Mouse (Mus musculus) neural tube, embryonic 13.5 days (tissue): ENCODE results near the gene Taf9. TPM values are rescaled to one million over a fixed set of nuclear protein-coding genes. Genes with fewer than 3 reads are reported as not detected.

Experiments used
- ATAC-seq: fragments of 200-750 bp; cut with Nextera tagmentation; 2 replicates; pipeline ENCODE4 v1.8.0; 2017; ENCODE audit warnings: low read depth, mild to moderate bottlenecking, moderate TSS enrichment, moderate library complexity
- H3K27ac ChIP-seq: fragments of 300-500 bp; sonication (generic); replicated peaks from 2 replicates; pipeline ENCODE4 v1.5.1; 2015; ENCODE audit warnings: moderate library complexity, mild to moderate bottlenecking, inconsistent platforms
- H3K27me3 ChIP-seq: fragments of 300-500 bp; sonication (generic); 2 replicates; pipeline ENCODE4 v1.6.1; 2015; ENCODE audit warnings: mild to moderate bottlenecking, inconsistent platforms
- H3K36me3 ChIP-seq: fragments of 300-500 bp; sonication (generic); 2 replicates; pipeline ENCODE4 v1.6.1; 2015; ENCODE audit warnings: mild to moderate bottlenecking, inconsistent platforms
- H3K4me1 ChIP-seq: fragments of 300-500 bp; sonication (generic); replicated peaks from 2 replicates; pipeline ENCODE4 v1.6.1; 2015; ENCODE audit warnings: inconsistent platforms
- H3K4me2 ChIP-seq: fragments of 300-500 bp; sonication (generic); 2 replicates; pipeline ENCODE4 v1.6.1; 2015; ENCODE audit warnings: inconsistent platforms, mild to moderate bottlenecking, moderate library complexity
- H3K4me3 ChIP-seq: fragments of 300-500 bp; sonication (generic); 2 replicates; pipeline ENCODE4 v1.5.1; 2015; ENCODE audit warnings: mild to moderate bottlenecking, inconsistent platforms
- H3K9ac ChIP-seq: fragments of 300-500 bp; sonication (generic); 2 replicates; pipeline ENCODE4 v1.6.1; 2015; ENCODE audit warnings: moderate library complexity, mild to moderate bottlenecking, inconsistent platforms
- H3K9me3 ChIP-seq: fragments of 300-500 bp; sonication (generic); 2 replicates; pipeline ENCODE4 v1.6.1; 2016; ENCODE audit warnings: inconsistent platforms
- WGBS: fragments of 180-500 bp; shearing (Covaris S2); methylation state at CpG from one replicate; pipeline ENCODE4 v1.1.7; 2015; 5-methylcytosine and 5-hydroxymethylcytosine counted together
- polyA plus RNA-seq: library from polyadenylated mRNA; unstranded; fragments of >200 nt; fragmentation: Nextera tagmentation; extraction: Ambion mirVana; gene quantifications from 2 replicates; pipeline ENCODE4 v1.2.1, GENCODE M21; 2015

Gene Taf9
- polyA plus RNA-seq, 1 experiment from 2014 or later, result 28.5 TPM

DNA sequence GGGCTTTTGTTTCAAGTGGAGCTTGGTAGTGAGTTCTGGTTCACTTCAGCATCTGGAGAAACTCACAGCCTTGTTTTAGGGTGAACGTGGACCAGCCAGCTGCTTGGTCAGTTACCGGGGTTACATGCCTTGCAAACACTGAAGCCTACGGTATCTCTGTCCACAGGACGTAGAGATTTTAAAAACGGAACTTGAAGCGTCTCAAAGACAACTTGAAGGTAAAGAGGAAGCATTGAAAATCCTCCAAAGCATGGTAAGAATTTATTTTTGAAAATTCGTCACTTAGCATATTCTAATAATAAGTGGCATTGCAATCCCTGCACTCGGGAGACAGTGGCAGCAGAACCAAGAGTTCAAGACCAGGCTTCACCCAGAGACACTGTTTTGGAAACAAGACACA, 30.2 kb downstream of the Taf9 start:
- ATAC-seq, result no peak

GRCm38 (mm10) chr13:100682837-100683236, 31.5 kb downstream of the Taf9 start:
- Histone ChIP-seq H3K4me2 (no peak overlapping the region), H3K9me3 (no peaks in the 10 kb centered on the region), H3K4me3 (no peak overlapping the region), H3K27me3 (no peaks in the 10 kb centered on the region), H3K27ac (no peak overlapping the region), H3K4me1 (no peaks in the 10 kb centered on the region), H3K36me3 (no peaks in the 10 kb centered on the region), H3K9ac (no peak overlapping the region)
- ATAC-seq, result no peak
- 82% methylated on average over 2 of the region's 2 CpGs for WGBS

More for the DNA sequence above, 30.2 kb downstream of the Taf9 start:
- Histone ChIP-seq H3K27me3 (no peaks in the 10 kb centered on the region), H3K36me3 (no peaks in the 10 kb centered on the region), H3K9me3 (no peaks in the 10 kb centered on the region), H3K27ac (no peak overlapping the region), H3K4me1 (no peaks in the 10 kb centered on the region), H3K9ac (no peak overlapping the region), H3K4me2 (no peak overlapping the region), H3K4me3 (no peak overlapping the region)
- WGBS, result 85% methylated on average over 8 of the region's 8 CpGs

DNA sequence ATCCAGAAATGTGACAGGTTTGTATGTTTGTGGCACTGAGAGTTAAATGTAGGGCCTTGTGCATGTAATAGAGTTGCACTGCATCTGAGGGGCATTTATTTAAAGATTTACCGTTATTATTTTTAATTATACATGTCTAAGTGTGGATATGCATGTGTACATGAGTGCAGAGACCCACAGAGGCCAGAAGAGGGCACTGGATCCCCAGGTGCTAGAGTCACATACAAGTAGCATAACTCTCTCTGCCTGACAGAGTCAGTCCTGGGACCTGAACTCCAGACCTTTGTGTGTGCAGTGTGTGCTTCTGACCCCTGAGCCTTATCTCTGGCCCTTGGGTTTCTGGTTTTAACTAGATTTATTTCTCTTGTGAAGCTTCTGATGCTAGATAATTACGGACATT, 33.0 kb downstream of the Taf9 start:
- ATAC-seq, result no peak
- Histone ChIP-seq H3K36me3 (no peaks in the 10 kb centered on the region), H3K27me3 (no peaks in the 10 kb centered on the region), H3K9me3 (no peaks in the 10 kb centered on the region), H3K4me1 (no peaks in the 10 kb centered on the region), H3K4me2 (no peak overlapping the region), H3K4me3 (no peak overlapping the region), H3K9ac (no peak overlapping the region), H3K27ac (no peak overlapping the region)
- WGBS, result 65% methylated on average over 2 of the region's 2 CpGs

GRCm38 (mm10) chr13:100687513-100687912, 36.1 kb downstream of the Taf9 start:
- ATAC-seq, result no peak
- Histone ChIP-seq H3K27me3 (no peaks in the 10 kb centered on the region), H3K9me3 (no peaks in the 10 kb centered on the region), H3K4me1 (no peaks in the 10 kb centered on the region), H3K36me3 (no peaks in the 10 kb centered on the region), H3K9ac (no peak overlapping the region), H3K27ac (no peak overlapping the region), H3K4me2 (no peak overlapping the region), H3K4me3 (no peak overlapping the region)
- 61% methylated on average over 7 of the region's 7 CpGs for WGBS

- H3K27ac ChIP-seq, result no peak overlapping the region
- WGBS, result 97% methylated on average over 3 of the region's 3 CpGs
- H3K9me3 ChIP-seq, result no peaks in the 10 kb centered on the region
- H3K36me3 ChIP-seq, result peaks cover 68% of the 10 kb centered on the region
- no peak overlapping the region for H3K4me2 ChIP-seq
- no peak overlapping the region for H3K9ac ChIP-seq
- H3K4me1 ChIP-seq, result no peaks in the 10 kb centered on the region
- no peaks in the 10 kb centered on the region for H3K27me3 ChIP-seq
- no peak for ATAC-seq
- no peak overlapping the region for H3K4me3 ChIP-seq
Observed at GRCm38 (mm10) chr13:100697541-100697940, 46.2 kb downstream of the Taf9 start.

DNA sequence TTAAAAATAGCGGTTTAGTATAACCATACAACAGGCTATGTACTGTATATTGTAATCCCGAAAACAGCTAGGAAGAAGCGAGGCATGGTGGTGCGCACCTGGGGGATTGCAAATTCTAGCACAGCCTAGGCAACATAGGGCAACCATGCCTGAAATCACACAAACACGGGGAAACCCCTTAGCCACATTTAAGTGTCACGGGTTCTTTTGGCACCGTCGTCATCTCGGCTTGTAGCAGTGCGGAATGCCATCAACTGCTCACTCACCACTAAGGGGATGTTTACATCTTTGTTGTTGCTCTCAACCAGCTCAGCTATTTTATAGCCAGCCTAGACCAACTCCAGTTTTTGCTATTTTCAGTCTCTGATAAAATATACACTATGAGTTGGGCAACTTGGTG, 47.5 kb downstream of the Taf9 start:
- ATAC-seq, result no peak
- H3K27me3 ChIP-seq, result no peaks in the 10 kb centered on the region
- H3K9ac ChIP-seq, result no peak overlapping the region
- H3K4me1 ChIP-seq, result no peaks in the 10 kb centered on the region
- peaks cover 81% of the 10 kb centered on the region for H3K36me3 ChIP-seq
- no peaks in the 10 kb centered on the region for H3K9me3 ChIP-seq
- no peak overlapping the region for H3K27ac ChIP-seq
- H3K4me3 ChIP-seq, result no peak overlapping the region
- 94% methylated on average over 10 of the region's 10 CpGs for WGBS
- H3K4me2 ChIP-seq, result no peak overlapping the region

- Histone ChIP-seq H3K4me3 (no peak overlapping the region), H3K9ac (no peak overlapping the region), H3K27me3 (no peaks in the 10 kb centered on the region), H3K27ac (no peak overlapping the region), H3K9me3 (no peaks in the 10 kb centered on the region), H3K4me2 (no peak overlapping the region), H3K36me3 (peaks cover 94% of the 10 kb centered on the region), H3K4me1 (no peaks in the 10 kb centered on the region)
- ATAC-seq, result no peak
- 94% methylated on average over 2 of the region's 2 CpGs for WGBS
Observed at GRCm38 (mm10) chr13:100703468-100703867, 52.1 kb downstream of the Taf9 start.

Other genes with a start within 250 kb of the Taf9 start
- gene Naip1, start 198.7 kb upstream of the Taf9 start, polyA plus RNA-seq, result 0.10 and 0.15 TPM in 2 replicates
- gene Gtf2h2, start 159.0 kb upstream of the Taf9 start, polyA plus RNA-seq, result 82.7 and 86.0 TPM in 2 replicates
- 3.3 and 4.4 TPM in 2 replicates for gene Ocln, start 98.9 kb upstream of the Taf9 start, polyA plus RNA-seq
- gene Marveld2, start 34.6 kb upstream of the Taf9 start, polyA plus RNA-seq, result 2.4 and 2.5 TPM in 2 replicates
- gene Ak6, start 600 bp upstream of the Taf9 start, polyA plus RNA-seq, result 332 and 337 TPM in 2 replicates
- gene Rad17, start 528 bp upstream of the Taf9 start, polyA plus RNA-seq, result 18.5 and 19.6 TPM in 2 replicates
- 1.9 and 2.3 TPM in 2 replicates for gene Ccdc125, start 18.1 kb downstream of the Taf9 start, polyA plus RNA-seq
- 49.0 and 49.6 TPM in 2 replicates for gene Cdk7, start 79.4 kb downstream of the Taf9 start, polyA plus RNA-seq
- gene Mrps36, start 93.1 kb downstream of the Taf9 start, polyA plus RNA-seq, result 142 and 165 TPM in 2 replicates
- gene Cenph, start 124.3 kb downstream of the Taf9 start, polyA plus RNA-seq, result 10.1 and 10.9 TPM in 2 replicates
- 45.2 and 60.2 TPM in 2 replicates for gene Ccnb1, start 135.0 kb downstream of the Taf9 start, polyA plus RNA-seq
- 35.0 and 40.7 TPM in 2 replicates for gene Slc30a5, start 181.8 kb downstream of the Taf9 start, polyA plus RNA-seq